Mouse (Mus musculus): Measurements from ENCODE around the gene Camta2.

GRCm38 (mm10) chr11:70641241-70641640 lies 46.7 kb downstream of the Camta2 start:
- TF ChIP-seq CTCF (conservative IDR thresholded peaks at IDR 0.05 in 1 of 2, IDR thresholded peaks at IDR 0.05 in 1 of 2; ENCODE audit: low read depth in 2 of 2, low read length in 2 of 2) = no peak
- TF ChIP-seq MAFK (IDR thresholded peaks at IDR 0.05; ENCODE audit: insufficient replicate concordance, low read length) = no peak
- TF ChIP-seq E2F4 (IDR thresholded peaks at IDR 0.05; ENCODE audit: insufficient replicate concordance, low read depth, low read length) = no peak
- no peak for TF ChIP-seq POLR2A (IDR thresholded peaks at IDR 0.05; ENCODE audit: low read depth, low read length)
- no peak for TF ChIP-seq MAZ (IDR thresholded peaks at IDR 0.05; ENCODE audit: low read depth, low read length)
- no peak for TF ChIP-seq MAX (IDR thresholded peaks at IDR 0.05; ENCODE audit: low read length)
- TF ChIP-seq KAT2A (IDR thresholded peaks at IDR 0.05; ENCODE audit: insufficient replicate concordance, low read length) = no peak
- TF ChIP-seq CHD1 (IDR thresholded peaks at IDR 0.05; ENCODE audit: low read depth, low read length) = no peak
- TF ChIP-seq BHLHE40 (IDR thresholded peaks at IDR 0.05; ENCODE audit: low read depth, low read length) = no peak
- TF ChIP-seq IRF4 (IDR thresholded peaks at IDR 0.05; ENCODE audit: low read depth, low read length) = no peak

All from CH12.LX (cell line).